Mouse (Mus musculus): ENCODE measurements around the gene Bmp10.

The Bmp10 gene

DNA sequence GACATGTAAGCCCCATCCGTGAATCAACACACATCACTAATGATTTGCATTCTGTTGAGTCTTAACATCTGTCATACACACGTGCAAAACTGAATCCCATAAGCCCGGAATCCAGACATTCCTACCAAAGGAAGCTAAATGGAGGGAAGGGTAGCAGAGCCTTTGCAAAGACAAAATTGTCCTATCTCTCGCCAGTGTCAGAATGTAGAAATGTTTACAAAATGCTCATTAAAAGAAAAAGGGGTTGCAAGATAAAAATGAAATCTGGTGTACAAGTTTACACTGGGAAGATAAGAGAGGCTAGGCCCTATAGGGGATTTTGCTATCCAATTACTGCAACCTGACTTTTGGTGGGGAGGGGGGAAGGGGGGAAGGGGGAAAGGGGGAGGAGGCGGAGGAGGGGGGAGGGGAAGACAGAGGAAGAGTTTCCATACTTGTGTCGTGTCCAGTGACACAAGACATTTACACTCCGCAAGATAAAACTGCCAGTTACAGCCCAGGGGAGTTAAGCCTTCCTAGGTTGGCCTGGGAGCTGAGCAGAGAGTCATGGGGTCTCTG, at the start of gene Bmp10:
Gene Bmp10 (plus strand): TSS at position 508 of the 558 bp plus-strand sequence.
- no peak for DNase-seq (ENCODE audit: low read depth, low spot score)

DNA sequence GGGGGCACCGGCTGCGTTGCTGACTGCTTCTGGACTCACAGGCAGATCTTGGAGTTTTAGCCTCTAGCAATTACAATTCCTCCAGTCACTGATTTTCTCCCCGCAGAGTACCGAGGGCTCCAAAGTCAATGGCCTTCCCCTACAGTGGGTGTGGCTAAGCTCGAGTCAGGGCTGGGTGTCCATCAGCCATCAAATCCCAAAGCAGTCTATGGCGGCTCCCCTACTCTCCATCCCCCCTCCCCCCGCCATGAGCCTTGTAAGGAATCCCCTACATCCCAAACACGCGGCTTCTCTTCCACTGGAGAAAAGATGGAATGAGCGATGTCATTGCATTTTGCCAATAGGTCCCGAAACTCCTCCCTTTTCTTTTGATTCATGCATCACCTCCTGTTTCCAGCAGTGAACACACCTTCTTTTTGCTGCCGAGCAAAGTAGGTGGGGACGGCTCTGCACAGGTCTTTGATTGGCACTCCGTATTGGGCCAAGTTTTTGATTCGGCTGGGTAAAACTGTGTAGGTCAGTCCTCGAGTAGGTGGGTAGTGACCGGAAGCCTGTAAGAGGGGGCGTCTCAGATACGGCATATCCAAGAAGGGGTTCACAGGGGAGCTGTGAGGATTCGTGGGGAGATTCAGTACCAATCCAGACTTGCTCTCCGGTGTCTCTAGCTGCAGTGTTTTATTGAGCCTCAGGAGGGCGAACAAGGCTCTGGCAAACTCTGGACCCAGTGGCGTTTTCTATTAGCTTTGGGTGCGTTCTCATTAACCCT, 44.7 kb upstream of the Bmp10 start:
- no peak for DNase-seq (ENCODE audit: low read depth, low spot score)

DNA sequence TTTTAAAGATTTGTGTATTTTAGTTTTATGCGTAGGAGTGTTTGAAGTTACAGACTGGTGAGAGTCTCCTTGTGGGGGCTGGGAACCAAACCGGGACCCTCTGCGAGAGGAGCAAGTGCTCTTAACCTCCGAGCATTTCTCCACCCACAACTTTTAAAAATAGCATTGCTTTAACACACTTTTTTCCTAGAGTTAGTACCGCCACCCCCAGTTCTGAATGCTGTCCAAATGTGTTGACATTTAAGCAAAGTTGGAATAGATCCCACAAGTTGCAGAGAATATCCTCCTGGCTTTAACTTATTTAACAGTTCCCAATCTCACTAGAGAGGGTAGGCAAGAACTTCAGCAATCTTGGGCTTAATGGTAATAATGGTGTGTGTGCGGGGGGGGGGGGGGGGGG, 44.0 kb upstream of the Bmp10 start:
- no peak for DNase-seq (ENCODE audit: low read depth, low spot score)

DNA sequence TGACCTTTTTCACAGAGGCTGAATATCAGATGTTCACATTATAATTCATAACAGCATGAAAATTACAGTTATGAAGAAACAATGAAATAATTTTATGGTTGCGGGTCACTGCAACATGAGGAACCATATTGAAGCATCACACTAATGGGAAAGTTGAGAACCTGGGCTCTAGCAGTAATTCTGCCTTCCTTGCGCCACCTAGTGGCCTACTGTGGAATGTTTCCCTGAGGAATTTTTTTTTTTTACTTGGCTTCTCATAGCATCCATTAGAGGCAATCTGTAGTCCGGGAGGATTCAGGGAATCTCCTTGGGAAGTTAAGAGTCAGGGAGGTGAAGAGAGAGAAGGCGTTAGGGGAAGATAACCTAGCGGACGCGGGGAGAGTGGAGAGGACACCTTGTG, 42.6 kb upstream of the Bmp10 start:
- peak; percentile 33 for DNase-seq (ENCODE audit: low read depth, low spot score)

DNA sequence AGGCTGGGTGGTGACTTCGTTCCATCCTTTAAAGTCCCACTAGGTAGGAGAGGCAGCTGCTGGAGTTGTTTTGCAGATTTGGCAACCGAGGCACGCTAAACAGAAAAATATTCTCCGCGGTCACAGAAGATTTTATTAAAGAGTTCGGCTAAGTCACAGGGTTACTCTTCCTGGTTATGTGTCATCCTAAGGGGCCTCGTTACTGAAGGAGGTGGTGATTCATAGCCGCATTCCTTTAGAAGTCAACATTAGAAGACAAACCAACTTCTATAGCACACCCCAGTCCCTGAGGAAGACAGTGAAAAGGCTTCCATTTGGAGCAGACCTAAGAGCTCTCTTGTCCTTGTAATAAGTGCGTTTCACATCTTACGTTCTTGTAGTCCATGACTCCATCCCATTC, 42.1 kb upstream of the Bmp10 start:
- no peak for DNase-seq (ENCODE audit: low read depth, low spot score)

DNA sequence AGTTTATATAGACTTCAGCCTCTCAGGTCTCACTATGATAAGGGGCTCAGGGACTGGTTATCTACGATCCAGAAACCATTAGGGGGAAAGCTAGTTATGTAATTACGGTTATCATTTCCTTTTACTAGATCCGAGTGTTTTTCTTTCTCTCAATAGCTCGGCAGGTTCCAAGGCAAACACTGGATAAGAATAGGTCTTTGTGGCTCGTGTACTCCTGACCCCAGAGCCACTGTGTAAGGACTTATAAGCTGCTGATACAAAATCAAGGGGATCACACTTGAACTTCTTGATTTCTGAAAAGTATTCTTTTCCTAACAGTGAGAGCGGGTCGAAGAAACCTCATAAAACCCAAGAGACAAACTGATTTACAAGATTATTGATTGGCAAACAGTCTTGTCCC, 39.9 kb upstream of the Bmp10 start, which contains the start of gene Gkn3:
Gene Gkn3 (minus strand): TSS at position 59 of the 400 bp plus-strand sequence.
- DNase-seq (ENCODE audit: low read depth, low spot score) = no peak

DNA sequence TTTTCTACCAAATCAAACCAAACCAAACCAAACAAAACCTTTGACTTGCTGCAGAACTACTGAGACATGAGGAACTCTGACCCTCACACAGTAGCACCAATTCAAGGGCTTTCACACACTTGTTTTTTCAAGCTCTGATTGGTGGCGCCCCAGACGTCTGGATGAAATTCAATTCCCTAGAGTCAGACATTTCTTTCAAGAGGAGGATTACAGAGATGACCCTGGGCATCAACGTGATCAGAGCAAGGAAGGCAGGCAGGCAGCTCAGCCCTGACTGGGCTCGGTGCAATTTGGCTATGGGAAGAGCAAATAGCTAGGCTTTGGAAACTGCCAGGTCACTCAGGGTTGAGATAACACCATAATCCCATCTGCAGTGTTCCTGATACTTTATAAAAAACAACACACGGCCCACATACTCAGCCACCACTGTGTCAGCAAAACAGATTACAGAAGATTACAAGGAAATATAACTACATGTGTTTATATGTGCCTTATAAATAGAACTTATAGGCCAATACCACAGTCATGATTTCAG, 39.3 kb upstream of the Bmp10 start:
- no peak for DNase-seq (ENCODE audit: low read depth, low spot score)

DNA sequence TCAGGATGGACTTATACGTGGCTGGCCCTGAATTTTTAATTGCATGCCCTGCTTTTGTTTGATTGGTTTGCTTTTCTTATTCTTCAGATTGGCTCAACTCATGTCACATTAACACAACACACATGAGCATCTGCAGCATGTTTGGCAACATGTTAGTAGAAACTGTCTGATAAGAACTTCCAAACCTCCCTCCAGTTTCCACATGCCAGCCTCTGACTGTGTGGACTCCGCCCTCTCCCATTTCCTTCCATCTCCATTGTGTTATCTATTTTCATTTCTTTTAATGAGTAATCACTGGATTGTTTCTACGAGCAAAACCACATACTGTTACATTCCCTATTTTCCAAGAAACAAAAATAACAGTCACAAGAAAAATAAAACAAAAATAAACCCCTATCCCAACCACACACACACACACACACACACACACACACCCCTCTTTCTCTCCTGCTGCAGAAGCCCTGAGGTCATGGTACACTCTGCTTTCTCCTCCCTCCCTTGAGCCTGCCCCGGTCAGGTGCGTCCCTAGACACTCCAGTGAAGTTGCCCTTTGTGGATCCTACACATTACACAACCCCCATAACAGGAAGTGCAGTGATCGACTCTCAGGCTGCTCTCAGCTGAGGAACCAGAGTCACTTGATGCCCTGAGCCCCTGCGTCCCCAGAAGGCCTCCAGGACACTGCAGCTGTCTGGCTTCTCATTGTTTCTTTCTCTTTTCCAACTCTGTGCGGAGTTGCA, 35.2 kb upstream of the Bmp10 start:
- no peak for DNase-seq (ENCODE audit: low read depth, low spot score)

DNA sequence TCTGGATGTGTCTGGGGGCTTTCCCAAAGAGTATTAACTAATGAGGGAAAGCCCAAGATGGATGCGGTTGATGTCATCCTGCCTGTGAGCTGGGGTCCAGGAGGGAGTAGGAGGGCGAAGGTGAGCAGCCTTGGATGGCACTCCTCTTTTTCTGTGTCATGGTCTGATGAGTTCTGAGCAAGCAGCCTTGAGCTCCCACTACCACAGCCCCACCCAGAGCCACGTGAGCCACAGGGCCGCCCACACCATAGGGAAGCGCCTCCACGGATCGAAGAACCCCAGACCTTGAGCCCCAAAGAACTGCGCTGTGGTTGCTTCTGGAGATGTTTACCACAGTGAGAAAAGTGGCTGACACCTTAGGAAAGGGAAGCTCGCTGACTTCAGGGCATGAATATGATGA, 34.0 kb upstream of the Bmp10 start:
- DNase-seq (ENCODE audit: low read depth, low spot score) = no peak

DNA sequence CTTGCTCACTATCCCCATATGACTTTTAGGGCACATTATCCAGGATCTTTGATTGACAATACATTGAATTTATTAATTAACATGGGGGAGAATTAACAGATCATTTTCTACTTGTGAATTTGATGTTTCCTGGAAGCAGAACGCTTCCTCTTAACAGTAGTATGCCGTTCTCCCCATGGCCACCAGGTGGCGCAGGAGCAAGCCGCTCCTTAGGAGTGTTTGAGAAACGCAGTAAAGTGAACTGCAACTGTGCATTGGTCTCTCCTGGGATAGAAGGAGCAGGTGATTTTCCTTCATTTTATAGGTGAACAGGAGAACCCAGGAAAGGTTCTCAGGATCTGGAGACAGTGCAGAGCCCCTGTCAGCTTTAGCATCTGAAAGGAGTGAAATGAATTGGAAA, 29.7 kb upstream of the Bmp10 start:
- DNase-seq (ENCODE audit: low read depth, low spot score) = no peak

DNA sequence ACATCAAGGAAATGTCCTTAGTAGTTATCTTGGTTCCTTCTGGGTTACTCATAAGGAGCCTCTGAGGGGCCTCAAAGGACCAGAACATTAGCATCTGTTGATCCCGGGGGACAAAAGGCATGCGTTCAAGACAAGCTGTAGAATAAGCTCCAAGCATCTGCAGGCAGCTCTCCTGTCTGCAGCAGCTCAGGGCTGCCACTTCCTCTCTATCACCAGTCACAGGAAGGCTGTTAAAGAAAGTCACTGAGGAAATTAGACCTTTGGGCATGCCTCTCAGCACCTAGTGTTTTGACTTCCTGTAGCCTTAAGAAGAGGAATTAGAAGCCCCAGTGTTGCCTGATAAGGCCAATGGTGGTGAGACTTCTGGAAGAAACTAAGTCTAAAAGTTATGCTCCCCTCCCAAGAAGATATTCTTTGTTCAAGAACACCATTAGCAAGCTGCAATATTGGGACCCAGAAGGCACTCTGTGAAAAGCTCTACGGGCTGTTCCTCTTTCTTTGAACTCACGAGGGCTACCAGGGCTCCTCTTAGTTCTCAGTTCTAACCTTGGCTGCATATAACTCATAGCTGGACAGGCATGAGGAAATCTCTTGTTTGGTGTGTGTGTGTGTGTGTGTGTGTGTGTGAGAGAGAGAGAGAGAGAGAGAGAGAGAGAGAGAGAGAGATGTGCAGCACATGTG, 28.8 kb upstream of the Bmp10 start:
- no peak for DNase-seq (ENCODE audit: low read depth, low spot score)

DNA sequence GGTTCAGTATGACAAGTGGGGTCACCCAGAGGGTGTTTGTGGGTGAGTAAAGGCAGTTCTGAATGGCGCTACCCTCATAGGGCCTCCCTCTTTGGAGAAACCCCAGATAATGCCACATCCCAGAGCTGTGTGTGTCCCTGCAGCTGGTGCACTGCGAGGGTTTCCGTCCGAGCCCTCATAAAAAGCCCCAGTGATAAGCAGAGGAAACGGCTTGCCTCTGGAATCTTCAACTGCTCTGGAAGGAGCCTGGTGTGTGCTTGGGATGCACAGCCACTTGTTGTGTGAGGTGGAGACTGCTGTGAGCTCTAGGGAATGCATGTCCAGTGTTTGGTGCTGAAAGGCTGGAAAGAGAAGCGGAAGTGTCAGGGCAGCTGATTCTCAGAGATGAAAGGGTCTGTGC, 27.3 kb upstream of the Bmp10 start:
- DNase-seq (ENCODE audit: low read depth, low spot score) = no peak

DNA sequence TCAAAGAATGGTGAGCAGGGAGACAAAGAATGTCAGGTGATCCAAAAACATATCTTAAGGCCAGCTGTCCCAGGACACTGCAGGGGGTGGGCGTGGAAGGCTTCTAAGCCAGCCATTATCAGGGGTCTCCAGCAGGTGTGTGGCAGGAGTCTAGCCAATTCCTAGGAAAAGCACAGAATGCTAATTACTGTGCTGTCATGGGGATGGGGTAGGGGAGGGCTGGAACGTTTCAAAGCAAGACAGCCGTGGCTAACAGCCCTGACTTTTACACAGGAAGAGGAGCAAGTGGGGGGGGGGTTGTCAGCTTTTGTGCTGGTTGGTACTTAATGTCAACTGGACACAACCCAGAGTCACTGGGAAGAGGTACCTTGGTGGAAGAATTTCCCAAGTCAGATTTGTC, 16.8 kb upstream of the Bmp10 start:
- DNase-seq (ENCODE audit: low read depth, low spot score) = no peak

DNA sequence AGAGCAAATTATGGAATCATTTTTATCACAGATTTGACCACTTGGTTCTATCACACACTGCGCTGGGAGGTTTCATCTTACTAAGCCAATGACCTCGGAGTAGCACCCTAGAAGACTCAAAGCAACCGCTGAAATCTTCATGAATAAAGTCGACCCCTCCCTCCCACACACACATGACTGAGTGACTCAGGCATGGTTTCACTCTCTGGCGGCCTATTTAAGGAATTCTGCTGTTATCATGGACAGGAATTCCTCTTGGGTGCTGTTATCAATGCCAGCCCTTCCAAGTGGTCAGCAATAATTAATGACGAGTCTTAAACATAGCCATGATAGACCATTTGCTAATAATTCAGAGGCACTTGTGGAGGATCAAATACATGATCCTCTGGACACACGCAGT, 6.5 kb upstream of the Bmp10 start:
- DNase-seq (ENCODE audit: low read depth, low spot score) = no peak

DNA sequence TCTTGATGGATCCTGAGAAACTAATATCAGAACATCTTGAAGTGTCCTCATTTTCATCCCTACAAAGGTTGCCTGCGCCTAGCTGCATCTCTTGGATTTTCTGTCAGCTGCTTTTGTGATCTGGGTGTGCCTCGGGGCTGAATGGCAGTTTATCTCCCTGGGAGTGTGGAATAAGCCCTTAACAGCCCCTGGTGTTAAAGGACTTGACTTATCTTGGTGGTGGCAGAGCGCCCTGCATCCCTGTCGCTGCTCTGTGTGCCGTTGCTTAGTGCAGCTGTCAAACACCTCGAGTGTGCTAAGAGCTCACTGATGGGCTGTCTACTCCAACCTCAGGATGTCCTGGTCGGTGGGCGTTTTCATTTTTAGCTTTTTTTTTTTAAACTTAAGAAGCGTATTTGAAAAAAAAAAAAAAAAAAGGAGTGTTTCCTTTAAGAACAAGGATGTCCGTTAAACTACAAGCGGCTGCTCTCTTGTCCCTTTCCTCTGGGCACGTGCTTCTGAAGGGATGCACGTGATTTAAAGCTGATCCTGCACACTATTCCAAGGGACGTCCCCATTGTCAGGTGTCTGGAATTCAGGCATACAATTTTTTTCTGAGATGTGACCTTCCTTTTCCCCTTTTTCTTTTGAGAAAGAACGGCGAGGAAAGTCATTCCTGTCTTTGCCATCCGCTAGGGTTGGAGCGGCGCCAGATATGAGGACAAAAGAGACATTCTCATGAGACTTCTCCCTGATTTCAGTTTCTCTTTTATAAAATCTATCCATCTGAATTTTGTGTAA, 4.6 kb upstream of the Bmp10 start:
- no peak for DNase-seq (ENCODE audit: low read depth, low spot score)

DNA sequence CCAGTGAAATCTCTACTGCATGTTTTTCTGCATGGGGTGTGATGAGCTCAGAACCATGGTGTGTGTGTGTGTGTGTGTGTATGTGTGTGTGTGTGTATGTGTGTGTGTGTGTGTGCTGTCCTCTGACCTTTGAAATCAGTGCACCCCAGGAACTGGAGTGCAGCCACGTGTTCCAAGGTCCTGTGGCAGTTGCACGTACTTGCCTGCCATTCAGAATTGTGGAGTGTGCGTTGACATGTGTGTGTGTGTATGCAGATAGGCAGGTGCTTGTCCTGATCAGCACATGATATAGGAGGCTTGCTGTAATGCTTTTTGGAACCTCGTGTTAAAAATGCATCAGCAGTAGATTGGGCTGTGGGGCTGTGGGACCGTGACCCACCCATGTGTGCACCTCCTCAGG, 1.8 kb upstream of the Bmp10 start:
- no peak for DNase-seq (ENCODE audit: low read depth, low spot score)

DNA sequence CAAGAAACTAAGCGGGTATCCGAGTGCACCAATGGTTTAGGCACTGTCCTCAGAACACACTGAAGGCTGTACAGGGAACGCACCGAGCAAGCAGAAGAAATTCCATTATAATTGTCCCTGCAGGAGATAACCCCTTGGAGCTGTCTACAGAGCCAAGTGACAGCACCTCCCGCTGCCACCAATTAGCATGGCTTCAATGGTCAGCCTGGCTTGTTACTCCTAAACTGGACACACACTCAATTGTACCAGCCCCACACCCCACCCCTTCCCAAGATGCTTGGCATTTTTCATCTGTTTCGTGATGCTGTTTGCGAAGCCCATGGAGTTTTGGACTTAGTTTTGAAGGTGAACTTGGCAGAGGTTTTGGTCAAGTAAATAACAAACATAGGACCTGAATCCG, 1.2 kb upstream of the Bmp10 start:
- DNase-seq (ENCODE audit: low read depth, low spot score) = no peak

DNA sequence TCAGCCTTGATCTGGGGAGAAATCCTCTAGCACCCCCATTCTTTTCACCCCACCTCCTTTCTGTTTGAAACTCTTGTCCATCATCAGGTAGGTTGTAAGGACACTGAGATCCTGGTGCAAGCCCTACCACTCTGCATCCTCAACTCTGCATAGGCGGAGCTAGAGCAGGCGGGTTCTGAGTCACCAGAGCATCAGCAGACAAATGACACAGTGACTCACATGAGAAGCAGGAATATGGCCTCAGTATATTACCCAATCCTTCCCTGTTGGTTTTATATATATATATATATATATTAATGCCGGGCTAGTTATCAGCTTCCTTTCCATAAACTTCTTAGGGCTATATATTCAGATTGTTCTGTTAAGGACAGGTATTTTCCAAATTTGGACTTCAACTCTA, 7.0 kb downstream of the Bmp10 start:
- no peak for DNase-seq (ENCODE audit: low read depth, low spot score)

DNA sequence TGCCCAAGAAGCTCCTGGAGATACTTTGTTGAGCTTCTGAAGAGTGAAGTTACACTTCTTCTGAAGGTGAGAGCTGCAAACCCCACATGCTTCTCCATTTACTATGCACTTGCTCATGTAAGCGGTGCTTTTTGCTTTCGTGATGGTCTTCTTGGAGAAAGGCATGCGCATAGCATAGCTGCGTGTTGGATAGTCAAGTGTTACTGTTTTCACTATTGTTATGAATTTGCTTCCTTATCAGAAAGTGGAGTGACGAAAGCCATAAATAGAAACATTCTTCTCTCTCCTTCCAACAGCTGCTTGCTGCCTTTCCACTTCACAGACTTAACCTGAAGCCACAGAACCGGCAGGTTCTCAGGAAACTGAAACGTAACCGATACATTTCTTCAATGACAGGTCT, 8.0 kb downstream of the Bmp10 start:
- DNase-seq (ENCODE audit: low read depth, low spot score) = no peak

DNA sequence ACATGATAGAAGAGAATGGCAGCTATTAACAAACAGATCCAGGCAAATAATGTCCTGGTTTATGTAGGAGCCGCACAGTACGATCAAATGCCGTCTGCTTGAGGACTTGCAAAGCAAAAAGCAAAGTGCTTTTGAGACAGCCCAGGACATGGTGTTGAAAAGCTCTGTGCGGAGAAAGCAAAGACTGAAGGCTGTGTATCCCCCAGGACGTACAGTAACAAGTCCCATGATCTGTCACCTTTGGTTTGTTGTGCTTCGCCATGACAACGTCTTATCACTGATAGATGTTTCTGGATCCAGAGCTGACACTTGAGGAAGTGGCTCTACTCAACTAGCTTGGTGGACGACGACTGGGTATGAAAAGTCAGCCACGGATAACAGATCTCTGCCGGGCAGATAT, 14.5 kb downstream of the Bmp10 start:
- no peak for DNase-seq (ENCODE audit: low read depth, low spot score)

DNA sequence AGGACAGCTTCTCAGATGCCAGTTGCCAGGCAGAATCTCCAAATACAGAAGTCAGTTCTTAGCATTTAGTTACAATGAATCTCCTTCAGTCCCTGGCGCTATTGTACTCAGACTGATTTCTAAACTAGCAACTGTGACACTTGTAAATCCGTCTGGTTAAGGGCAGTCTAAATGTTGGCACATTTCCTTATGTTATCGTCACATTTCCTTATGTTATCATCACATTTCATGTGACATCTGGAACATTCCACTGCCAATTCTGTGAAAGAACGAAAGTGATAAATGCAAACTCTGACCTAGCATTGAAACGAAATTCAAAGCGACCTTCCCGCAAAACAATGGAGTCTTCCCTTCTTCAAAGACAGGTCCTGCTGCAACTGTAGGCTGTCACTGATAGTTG, 16.4 kb downstream of the Bmp10 start:
- DNase-seq (ENCODE audit: low read depth, low spot score) = no peak

All from retina, adult 2 months (tissue).